Mouse (Mus musculus): ENCODE measurements at regions not wholly inside any gene's neighbourhood (a gene's known extent, or its start where the extent isn't known, plus 50 kb on each side); places are given as distances from the start of the nearest gene placed in this dataset.

GRCm38 (mm10) chr15:56436131-56436530 is 1041.3 kb downstream of the Slc22a22 start:
- DNase-seq (ENCODE audit: low spot score in 2 of 2), result no peak

- DNase-seq (ENCODE audit: low spot score in 2 of 2), result no peak
Measured at GRCm38 (mm10) chr15:56425986-56426385, 1051.4 kb downstream of the Slc22a22 start.

- no peak for DNase-seq (ENCODE audit: low spot score in 2 of 2)
Measured at GRCm38 (mm10) chr15:56420681-56421080, 1056.7 kb downstream of the Slc22a22 start.

GRCm38 (mm10) chr15:56391982-56392381 is 1085.4 kb downstream of the Slc22a22 start:
- DNase-seq (ENCODE audit: low spot score in 2 of 2), result no peak

- no peak for DNase-seq (ENCODE audit: low spot score in 2 of 2)
Measured at GRCm38 (mm10) chr15:56378511-56378910, 1098.9 kb downstream of the Slc22a22 start.

GRCm38 (mm10) chr15:56350903-56351302 is 1126.5 kb downstream of the Slc22a22 start:
- no peak for DNase-seq (ENCODE audit: low spot score in 2 of 2)

- no peak for DNase-seq (ENCODE audit: low spot score in 2 of 2)
Measured at GRCm38 (mm10) chr15:56346111-56346510, 1131.3 kb downstream of the Slc22a22 start.

GRCm38 (mm10) chr15:56344973-56345372 is 1132.5 kb downstream of the Slc22a22 start:
- DNase-seq (ENCODE audit: low spot score in 2 of 2), result no peak

- no peak for DNase-seq (ENCODE audit: low spot score in 2 of 2)
Measured at GRCm38 (mm10) chr15:56344304-56344932, 1133.0 kb downstream of the Slc22a22 start.

- no peak for DNase-seq (ENCODE audit: low spot score in 2 of 2)
Measured at GRCm38 (mm10) chr15:56337879-56338278, 1139.5 kb downstream of the Slc22a22 start.

- peak in 1 of 2 experiments; percentile 17 for DNase-seq (ENCODE audit: low spot score in 2 of 2)
Measured at GRCm38 (mm10) chr15:56336449-56336848, 1141.0 kb downstream of the Slc22a22 start.

GRCm38 (mm10) chr15:56335011-56335410 is 1142.4 kb downstream of the Slc22a22 start:
- no peak for DNase-seq (ENCODE audit: low spot score in 2 of 2)

- no peak for DNase-seq (ENCODE audit: low spot score in 2 of 2)
Measured at GRCm38 (mm10) chr15:56320501-56320900, 1156.9 kb downstream of the Slc22a22 start.

- DNase-seq (ENCODE audit: low spot score in 2 of 2), result no peak
Measured at GRCm38 (mm10) chr15:56294910-56295438, 1182.5 kb downstream of the Slc22a22 start.

GRCm38 (mm10) chr15:56278622-56279301 is 1198.7 kb downstream of the Slc22a22 start:
- DNase-seq (ENCODE audit: low spot score in 2 of 2), result no peak

- no peak for DNase-seq (ENCODE audit: low spot score in 2 of 2)
Measured at GRCm38 (mm10) chr15:56278006-56278405, 1199.4 kb downstream of the Slc22a22 start.

- no peak for DNase-seq (ENCODE audit: low spot score in 2 of 2)
Measured at GRCm38 (mm10) chr15:56248731-56249130, 1228.7 kb downstream of the Slc22a22 start.

GRCm38 (mm10) chr15:56244004-56244735 is 1233.3 kb downstream of the Slc22a22 start:
- no peak for DNase-seq (ENCODE audit: low spot score in 2 of 2)

GRCm38 (mm10) chr15:56202552-56202951 is 1274.9 kb downstream of the Slc22a22 start:
- DNase-seq (ENCODE audit: low spot score in 2 of 2), result no peak

- no peak for DNase-seq (ENCODE audit: low spot score in 2 of 2)
Measured at GRCm38 (mm10) chr15:56199336-56199735, 1278.1 kb downstream of the Slc22a22 start.

- DNase-seq (ENCODE audit: low spot score in 2 of 2), result no peak
Measured at GRCm38 (mm10) chr15:56197425-56198201, 1279.8 kb downstream of the Slc22a22 start.

GRCm38 (mm10) chr15:56166236-56166635 is 1311.2 kb downstream of the Slc22a22 start:
- DNase-seq (ENCODE audit: low spot score in 2 of 2), result no peak

Measured in thymus, postnatal 10 days (tissue).